15 mouse cellular contexts compared by ENCODE assay signal in genomic region chr10:94619586-94619985, GRCm38 (mm10).
"Had no signal": no experiment of that assay in that cellular context is flagged by ENCODE, and none has a peak within 500 bp of the region (broad histone marks: within the 10 kb centered on the region; RNA-seq: fewer than 3 reads in every experiment).

No protein-coding gene starts in this region.

- DNase-seq: retina, postnatal 1 day; right cerebral cortex, adult 18-20 months; right cerebral cortex, postnatal 14 days; right cerebral cortex, postnatal 25 days; right cerebral cortex, postnatal 4 days; spleen, adult 18-20 months; thymus, adult 18-20 months; thymus, adult 2 months; thymus, postnatal 14 days; thymus, postnatal 25 days; thymus, postnatal 36 days; thymus, postnatal 4 days had no signal

- H3K27me3 ChIP-seq: neural tube, embryonic 15.5 days; stomach, embryonic 15.5 days had no signal

- H3K4me1 ChIP-seq: stomach, embryonic 15.5 days had no signal

- H3K36me3 ChIP-seq: neural tube, embryonic 15.5 days; stomach, embryonic 15.5 days had no signal

- H3K4me3 ChIP-seq: neural tube, embryonic 15.5 days; stomach, embryonic 15.5 days had no signal

- H3K4me2 ChIP-seq: neural tube, embryonic 15.5 days; stomach, embryonic 15.5 days had no signal

- H3K9ac ChIP-seq: neural tube, embryonic 15.5 days; stomach, embryonic 15.5 days had no signal

- H3K27ac ChIP-seq: neural tube, embryonic 15.5 days; stomach, embryonic 15.5 days; stomach, postnatal 0 days had no signal

- H3K9me3 ChIP-seq: neural tube, embryonic 15.5 days; stomach, embryonic 15.5 days had no signal
